Mouse (Mus musculus) megakaryocyte progenitor cell, adult 5-6 weeks (primary cell): ENCODE results near the gene Gm11237. TPM values are rescaled to one million over a fixed set of nuclear protein-coding genes. Genes with fewer than 3 reads are reported as not detected.
"Not testable (repeated sequence)": the region's sequence is repeated elsewhere in the genome, so short reads cannot be mapped to it uniquely, and the experiment has no call there.

Experiments
- ATAC-seq: replicated peaks from 2 replicates; pipeline ENCODE4 v1.8.0; 2016; ENCODE audit warnings: mild to moderate bottlenecking, moderate TSS enrichment, inconsistent platforms; ENCODE audit not compliant: poor library complexity
- total RNA-seq, 2 experiments: library from RNA; stranded (forward) in 1 of 2; stranded (reverse) in 1 of 2; fragments of 157-497, 149-512 nt in 1 of 2; fragments of 200-1000 nt in 1 of 2; gene quantifications; 2 replicates each; pipeline versions ENCODE4 v1.2.3 to v1.2.4; 2015 to 2017

The Gm11237 gene
- not detected in 2 replicates for total RNA-seq (2015)
- not detected in 2 replicates for total RNA-seq (2017)

GRCm38 (mm10) chr4:73622684-73623083, at the start of gene Gm11237:
Gene Gm11237 (plus strand): TSS chr4:73622984.
- ATAC-seq = not testable (repeated sequence)

- ATAC-seq = no peak; the same call in 1 of the 2 replicates
Observed at GRCm38 (mm10) chr4:73599248-73599647, 23.5 kb upstream of the Gm11237 start.

- ATAC-seq = not testable (repeated sequence)
Observed at GRCm38 (mm10) chr4:73607581-73607980, 15.2 kb upstream of the Gm11237 start, which contains the start of gene Gm11238. Gene Gm11238 (plus strand): TSS chr4:73607881.

GRCm38 (mm10) chr4:73637821-73638220, 15.0 kb downstream of the Gm11237 start, which contains the start of gene Gm11236:
Gene Gm11236 (plus strand): TSS chr4:73638121.
- not testable (repeated sequence) for ATAC-seq

GRCm38 (mm10) chr4:73661864-73662263, 39.1 kb downstream of the Gm11237 start:
- not testable (repeated sequence) for ATAC-seq

GRCm38 (mm10) chr4:73668054-73668453, 45.3 kb downstream of the Gm11237 start, which contains the start of gene Gm11239:
Gene Gm11239 (plus strand): TSS chr4:73668354.
- ATAC-seq = not testable (repeated sequence)

Other genes with a start within 250 kb of the Gm11237 start
- gene Gm11487, start 217.9 kb upstream of the Gm11237 start, total RNA-seq (2015) = not detected in 2 replicates
- not detected in 2 replicates for gene Gm11487, start 217.9 kb upstream of the Gm11237 start, total RNA-seq (2017)
- gene Gm11238, start 15.1 kb upstream of the Gm11237 start, total RNA-seq (2015) = not detected in 2 replicates
- gene Gm11238, start 15.1 kb upstream of the Gm11237 start, total RNA-seq (2017) = not detected in 2 replicates
- not detected in 2 replicates for gene Gm11236, start 15.1 kb downstream of the Gm11237 start, total RNA-seq (2015)
- gene Gm11236, start 15.1 kb downstream of the Gm11237 start, total RNA-seq (2017) = not detected in 2 replicates
- not detected in 2 replicates for gene Gm11239, start 45.4 kb downstream of the Gm11237 start, total RNA-seq (2015)
- not detected in 2 replicates for gene Gm11239, start 45.4 kb downstream of the Gm11237 start, total RNA-seq (2017)
- gene Gm428, start 60.5 kb downstream of the Gm11237 start, total RNA-seq (2015) = not detected in 2 replicates
- gene Gm428, start 60.5 kb downstream of the Gm11237 start, total RNA-seq (2017) = not detected in 2 replicates
- not detected in 2 replicates for gene Rasef, start 168.0 kb downstream of the Gm11237 start, total RNA-seq (2015)
- gene Rasef, start 168.0 kb downstream of the Gm11237 start, total RNA-seq (2017) = not detected in 2 replicates